Mouse (Mus musculus) brain, embryonic 14.5 days (tissue): ENCODE measurements around the gene Rnf216.

Source experiments
- CTCF ChIP-seq: fragments of 200-500 bp; IDR thresholded peaks from 2 replicates; pipeline ENCODE4 v1.5.1; 2012; ENCODE audit warnings: inconsistent platforms, mild to moderate bottlenecking, moderate library complexity, borderline replicate concordance; ENCODE audit not compliant: insufficient read depth, insufficient read length; ENCODE audit errors: extremely low read depth
- POLR2A ChIP-seq: fragments of 200-500 bp; IDR thresholded peaks from 2 replicates; pipeline ENCODE4 v1.6.1; 2012; ENCODE audit warnings: mild to moderate bottlenecking, inconsistent platforms, borderline replicate concordance; ENCODE audit not compliant: poor library complexity, insufficient read depth, insufficient read length, severe bottlenecking; ENCODE audit errors: extremely low read depth

DNA sequence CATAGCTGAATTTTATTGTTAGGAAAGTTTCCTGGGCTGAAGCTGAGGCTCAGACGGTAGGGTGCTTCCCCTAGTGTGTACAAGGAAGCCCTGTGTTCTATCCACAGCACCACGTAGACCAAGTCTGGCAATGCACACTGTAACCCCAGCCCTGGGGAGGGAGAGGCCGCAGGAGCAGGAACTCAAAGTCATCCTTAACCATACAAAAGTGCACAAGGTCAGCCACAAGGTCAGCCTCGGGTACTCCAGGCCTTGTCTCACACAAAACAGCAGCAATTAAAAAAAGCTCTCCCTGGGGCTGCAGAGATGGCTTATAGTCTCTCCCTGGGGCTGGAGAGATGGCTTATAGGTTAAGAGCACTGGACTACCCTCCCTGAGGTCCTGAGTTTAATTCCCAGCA lies 14.1 kb upstream of the Rnf216 start:
- TF ChIP-seq CTCF (no peak), POLR2A (no peak)
